Mouse (Mus musculus): ENCODE measurements around the gene Kcnj12.
A peak's percentile ranks its signal among the peaks of the same experiment; 100 is the strongest.

Gene Kcnj12

GRCm38 (mm10) chr11:61022550-61023391, at the start of gene Kcnj12:
Kcnj12 (plus strand) TSS chr11:61022564.
- no peak for DNase-seq

- DNase-seq = no peak
Measured at GRCm38 (mm10) chr11:60975097-60975496, 47.3 kb upstream of the Kcnj12 start.

DNA sequence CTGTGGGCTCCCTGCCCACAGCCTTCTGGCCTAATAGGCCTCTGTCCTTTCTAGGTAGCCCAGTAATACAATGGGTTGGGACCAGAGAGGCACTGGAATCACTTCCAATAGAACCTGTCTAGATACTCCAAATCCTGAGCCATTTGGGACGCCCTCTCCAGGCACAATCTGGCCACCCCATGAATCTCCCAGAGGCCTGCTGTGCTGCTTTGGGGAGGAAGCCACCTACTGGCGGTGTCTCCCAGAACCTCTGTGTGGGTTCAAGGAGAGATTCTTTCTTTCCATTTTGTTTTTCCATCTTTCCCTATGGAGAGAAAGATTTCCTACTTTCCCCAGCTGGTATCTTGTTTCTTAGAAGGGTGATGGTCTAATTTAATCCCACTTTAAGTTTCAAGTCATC, 46.1 kb upstream of the Kcnj12 start:
- DNase-seq = no peak

DNA sequence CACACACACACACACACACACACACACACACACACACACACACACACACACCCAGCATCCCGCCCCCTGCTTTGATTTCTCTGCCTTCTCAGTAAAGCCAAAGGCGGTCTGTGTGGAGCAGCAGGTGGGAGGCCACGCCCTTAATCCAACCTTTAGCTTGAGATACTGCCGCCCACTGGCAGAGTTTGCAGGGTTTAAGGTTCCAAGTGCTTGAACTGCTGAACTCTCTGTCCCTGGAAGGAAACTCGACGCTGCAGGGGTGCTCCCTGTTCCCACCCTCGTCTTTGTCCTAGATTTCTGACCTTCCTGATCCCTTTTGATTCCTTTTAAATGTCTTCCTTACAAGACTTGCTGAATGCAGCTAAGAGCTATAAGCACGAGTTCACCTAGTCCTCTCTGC, 45.6 kb upstream of the Kcnj12 start:
- DNase-seq = peak; percentile 59

- DNase-seq = no peak
Measured at GRCm38 (mm10) chr11:60977153-60977552, 45.2 kb upstream of the Kcnj12 start.

- DNase-seq = no peak
Measured at GRCm38 (mm10) chr11:60978658-60979057, 43.7 kb upstream of the Kcnj12 start.

GRCm38 (mm10) chr11:60979788-60980187, 42.6 kb upstream of the Kcnj12 start:
- no peak for DNase-seq

- no peak for DNase-seq
Measured at GRCm38 (mm10) chr11:60981693-60982486, 40.5 kb upstream of the Kcnj12 start.

GRCm38 (mm10) chr11:60984912-60985558, 37.3 kb upstream of the Kcnj12 start:
- no peak for DNase-seq

- no peak for DNase-seq
Measured at GRCm38 (mm10) chr11:60990428-60990827, 31.9 kb upstream of the Kcnj12 start.

- no peak for DNase-seq
Measured at GRCm38 (mm10) chr11:61002736-61003135, 19.6 kb upstream of the Kcnj12 start.

GRCm38 (mm10) chr11:61004046-61004445, 18.3 kb upstream of the Kcnj12 start:
- DNase-seq = no peak

- no peak for DNase-seq
Measured at GRCm38 (mm10) chr11:61004781-61005180, 17.6 kb upstream of the Kcnj12 start.

GRCm38 (mm10) chr11:61005345-61005744, 17.0 kb upstream of the Kcnj12 start:
- no peak for DNase-seq

GRCm38 (mm10) chr11:61011736-61012294, 10.5 kb upstream of the Kcnj12 start:
- DNase-seq = peak; percentile 81

- no peak for DNase-seq
Measured at GRCm38 (mm10) chr11:61016866-61017398, 5.4 kb upstream of the Kcnj12 start.

GRCm38 (mm10) chr11:61021129-61021528, 1.2 kb upstream of the Kcnj12 start:
- no peak for DNase-seq

DNA sequence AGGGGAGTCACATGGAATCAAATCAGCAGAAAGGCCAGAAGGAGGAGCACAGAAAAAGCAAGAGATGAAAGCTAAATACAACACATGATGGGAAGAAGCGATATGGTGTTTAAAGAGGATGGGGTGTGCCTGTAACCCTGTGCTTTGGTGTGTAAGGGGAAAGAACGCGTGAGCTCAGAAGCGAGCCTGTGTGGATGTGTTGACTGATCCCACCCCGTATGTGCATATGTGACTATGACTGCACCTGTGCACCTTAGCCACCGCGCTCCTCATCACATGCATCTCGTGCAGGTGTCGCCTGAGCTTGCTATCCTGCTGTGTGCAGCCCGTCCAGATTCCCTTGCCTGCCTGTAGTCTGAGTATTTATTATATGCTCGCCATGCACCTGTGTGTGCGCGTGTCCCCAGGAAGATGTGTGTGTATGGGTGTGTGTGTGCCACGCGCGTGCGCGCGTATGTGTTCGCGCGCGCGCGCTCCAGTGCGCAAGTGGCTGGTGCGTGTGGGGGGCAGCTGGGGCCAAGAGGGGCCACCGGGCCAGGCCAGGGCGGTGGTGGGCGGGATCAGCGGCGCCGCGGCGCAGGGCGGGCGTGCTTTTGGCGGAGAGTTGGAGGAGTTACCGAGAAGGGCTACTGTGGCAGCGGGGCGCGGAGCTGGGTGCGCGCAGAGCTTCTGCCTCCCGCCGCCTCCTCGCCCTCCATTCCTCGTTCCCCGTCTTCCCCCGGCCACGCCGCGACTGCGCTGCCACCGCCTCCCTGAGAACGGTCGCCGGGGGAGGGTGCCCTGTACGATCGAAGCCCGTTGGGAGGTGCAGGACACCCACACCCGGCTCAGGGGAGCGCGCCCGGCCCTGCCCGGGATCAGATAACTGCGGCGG, 451 bp upstream of the Kcnj12 start:
- DNase-seq = no peak

DNA sequence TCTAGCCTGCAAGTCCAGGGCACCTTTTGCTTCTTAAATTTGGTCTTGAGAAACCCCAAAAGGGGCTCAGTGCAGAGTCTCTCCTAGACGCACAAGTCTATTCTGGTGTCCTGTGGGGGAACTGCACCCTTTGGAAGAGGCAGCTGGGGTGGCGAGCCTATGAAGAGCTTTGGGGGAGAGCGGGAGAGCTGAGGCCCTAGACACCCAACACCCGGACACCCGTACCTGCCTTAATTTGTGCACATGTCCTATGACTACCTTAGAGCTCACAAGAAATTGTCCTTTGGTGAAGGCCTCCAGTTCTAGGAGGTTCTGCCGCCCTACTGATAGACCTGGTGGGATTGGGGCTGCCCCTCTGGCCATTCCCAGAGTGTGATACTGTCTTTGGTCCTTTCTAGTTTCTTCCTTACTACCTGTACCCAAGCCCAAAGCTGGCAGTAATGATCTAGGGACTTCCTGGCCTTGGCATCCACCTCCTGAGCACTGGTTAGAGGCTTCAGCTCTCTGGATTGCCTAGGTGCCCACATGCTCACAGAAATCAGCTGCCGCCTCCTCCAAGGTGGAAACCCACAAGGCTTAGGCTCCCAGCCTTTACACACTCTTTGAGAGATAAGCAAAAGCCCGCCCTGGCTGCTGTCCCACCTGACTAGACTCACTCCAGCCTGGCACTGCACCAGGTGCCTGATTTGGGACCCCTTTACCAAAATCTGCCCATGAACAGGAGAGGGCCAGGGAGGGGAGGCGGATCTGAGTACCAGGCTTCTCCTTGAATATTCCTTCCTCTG, 1.2 kb downstream of the Kcnj12 start:
- DNase-seq = no peak

- DNase-seq = no peak
Measured at GRCm38 (mm10) chr11:61024388-61024787, 2.0 kb downstream of the Kcnj12 start.

- no peak for DNase-seq
Measured at GRCm38 (mm10) chr11:61024996-61025395, 2.6 kb downstream of the Kcnj12 start.
